Mouse (Mus musculus): Measurements from ENCODE around the gene Rhot1.
"Not testable (repeated sequence)": the region's sequence is repeated elsewhere in the genome, so short reads cannot be mapped to it uniquely, and the experiment has no call there.

Gene Rhot1

GRCm38 (mm10) chr11:80208860-80209800, at the start of gene Rhot1:
Rhot1 (plus strand) TSS chr11:80209019.
- peak; percentile 95 for DNase-seq (ENCODE audit: low spot score)

- DNase-seq (ENCODE audit: low spot score) = no peak
These were observed 47.8 kb upstream of the Rhot1 start for GRCm38 (mm10) chr11:80161041-80161440.

GRCm38 (mm10) chr11:80163362-80164116, 45.3 kb upstream of the Rhot1 start:
- no peak for DNase-seq (ENCODE audit: low spot score)

GRCm38 (mm10) chr11:80164224-80164623, 44.6 kb upstream of the Rhot1 start:
- DNase-seq (ENCODE audit: low spot score) = no peak

GRCm38 (mm10) chr11:80168121-80168520, 40.7 kb upstream of the Rhot1 start:
- DNase-seq (ENCODE audit: low spot score) = no peak

GRCm38 (mm10) chr11:80168611-80169249, 40.1 kb upstream of the Rhot1 start:
- no peak for DNase-seq (ENCODE audit: low spot score)

- DNase-seq (ENCODE audit: low spot score) = no peak
These were observed 39.2 kb upstream of the Rhot1 start for GRCm38 (mm10) chr11:80169629-80170028.

GRCm38 (mm10) chr11:80170351-80170750, 38.5 kb upstream of the Rhot1 start:
- DNase-seq (ENCODE audit: low spot score) = no peak

GRCm38 (mm10) chr11:80171884-80172283, 36.9 kb upstream of the Rhot1 start:
- no peak for DNase-seq (ENCODE audit: low spot score)

GRCm38 (mm10) chr11:80173963-80174670, 34.7 kb upstream of the Rhot1 start:
- no peak for DNase-seq (ENCODE audit: low spot score)

GRCm38 (mm10) chr11:80176911-80177895, 31.6 kb upstream of the Rhot1 start:
- no peak for DNase-seq (ENCODE audit: low spot score)

- no peak for DNase-seq (ENCODE audit: low spot score)
These were observed 30.5 kb upstream of the Rhot1 start for GRCm38 (mm10) chr11:80178316-80178715.

GRCm38 (mm10) chr11:80181021-80181749, 27.6 kb upstream of the Rhot1 start:
- DNase-seq (ENCODE audit: low spot score) = no peak

- DNase-seq (ENCODE audit: low spot score) = not testable (repeated sequence)
These were observed 25.6 kb upstream of the Rhot1 start for GRCm38 (mm10) chr11:80183054-80183704.

GRCm38 (mm10) chr11:80183705-80184255, 25.0 kb upstream of the Rhot1 start, which contains the start of gene Rnf135:
Rnf135 (plus strand) TSS chr11:80183851.
- peak; percentile 88 for DNase-seq (ENCODE audit: low spot score)

- no peak for DNase-seq (ENCODE audit: low spot score)
These were observed 24.2 kb upstream of the Rhot1 start for GRCm38 (mm10) chr11:80184531-80185071.

- DNase-seq (ENCODE audit: low spot score) = peak; percentile 55
These were observed 23.3 kb upstream of the Rhot1 start for GRCm38 (mm10) chr11:80185441-80185976.

- DNase-seq (ENCODE audit: low spot score) = no peak
These were observed 18.5 kb upstream of the Rhot1 start for GRCm38 (mm10) chr11:80190280-80190679.
